Mouse (Mus musculus) neural tube, embryonic 14.5 days (tissue): ENCODE results near the gene Mfng. TPM values are rescaled to one million over a fixed set of nuclear protein-coding genes. Genes with fewer than 3 reads are reported as not detected.

Experiments used
- ATAC-seq: fragments of 200-750 bp; cut with Nextera tagmentation; 2 replicates; pipeline ENCODE4 v1.8.0; 2017; ENCODE audit warnings: low read depth, mild to moderate bottlenecking, moderate TSS enrichment, moderate library complexity
- H3K27ac ChIP-seq: fragments of 300-500 bp; sonication (generic); 2 replicates; pipeline ENCODE4 v1.5.1; 2014; ENCODE audit warnings: low read depth, mild to moderate bottlenecking, control low read depth, low read length, moderate library complexity, mixed read lengths
- H3K27me3 ChIP-seq: fragments of 300-500 bp; sonication (generic); 2 replicates; pipeline ENCODE4 v1.6.1; 2014; ENCODE audit warnings: low read length; ENCODE audit not compliant: control insufficient read depth, insufficient read depth
- H3K36me3 ChIP-seq: fragments of 300-500 bp; sonication (generic); 2 replicates; pipeline ENCODE4 v1.6.1; 2014; ENCODE audit warnings: low read length, mixed read lengths; ENCODE audit not compliant: control insufficient read depth, insufficient read depth
- H3K4me1 ChIP-seq: fragments of 300-500 bp; sonication (generic); 2 replicates; pipeline ENCODE4 v1.6.1; 2014; ENCODE audit warnings: low read length; ENCODE audit not compliant: control insufficient read depth, insufficient read depth
- H3K4me2 ChIP-seq: fragments of 300-500 bp; sonication (generic); 2 replicates; pipeline ENCODE4 v1.6.1; 2014; ENCODE audit warnings: mild to moderate bottlenecking, low read depth, low read length, control low read depth
- H3K4me3 ChIP-seq: fragments of 300-500 bp; sonication (generic); 2 replicates; pipeline ENCODE4 v1.5.1; 2014; ENCODE audit warnings: low read depth, low read length, control low read depth, mixed read lengths
- H3K9ac ChIP-seq: fragments of 300-500 bp; sonication (generic); replicated peaks from 2 replicates; pipeline ENCODE4 v1.6.1; 2014; ENCODE audit warnings: low read depth, mild to moderate bottlenecking, control low read depth, low read length, mixed read lengths
- H3K9me3 ChIP-seq: fragments of 300-500 bp; sonication (generic); 2 replicates; pipeline ENCODE4 v1.6.1; 2016; ENCODE audit warnings: low read length; ENCODE audit not compliant: control insufficient read depth
- WGBS: fragments of 180-500 bp; shearing (Covaris S2); extraction: QIAGEN DNeasy Blood & Tissue Kit; methylation state at CpG from one replicate; pipeline ENCODE4 v1.1.7; 2014; 5-methylcytosine and 5-hydroxymethylcytosine counted together
- polyA plus RNA-seq: library from polyadenylated mRNA; unstranded; fragments of >200 nt; fragmentation: Nextera tagmentation; extraction: Ambion mirVana; gene quantifications from 2 replicates; pipeline ENCODE4 v1.2.1, GENCODE M21; 2014

The Mfng gene
- polyA plus RNA-seq, 1 experiment from 2014 or later: 6.9 TPM

DNA sequence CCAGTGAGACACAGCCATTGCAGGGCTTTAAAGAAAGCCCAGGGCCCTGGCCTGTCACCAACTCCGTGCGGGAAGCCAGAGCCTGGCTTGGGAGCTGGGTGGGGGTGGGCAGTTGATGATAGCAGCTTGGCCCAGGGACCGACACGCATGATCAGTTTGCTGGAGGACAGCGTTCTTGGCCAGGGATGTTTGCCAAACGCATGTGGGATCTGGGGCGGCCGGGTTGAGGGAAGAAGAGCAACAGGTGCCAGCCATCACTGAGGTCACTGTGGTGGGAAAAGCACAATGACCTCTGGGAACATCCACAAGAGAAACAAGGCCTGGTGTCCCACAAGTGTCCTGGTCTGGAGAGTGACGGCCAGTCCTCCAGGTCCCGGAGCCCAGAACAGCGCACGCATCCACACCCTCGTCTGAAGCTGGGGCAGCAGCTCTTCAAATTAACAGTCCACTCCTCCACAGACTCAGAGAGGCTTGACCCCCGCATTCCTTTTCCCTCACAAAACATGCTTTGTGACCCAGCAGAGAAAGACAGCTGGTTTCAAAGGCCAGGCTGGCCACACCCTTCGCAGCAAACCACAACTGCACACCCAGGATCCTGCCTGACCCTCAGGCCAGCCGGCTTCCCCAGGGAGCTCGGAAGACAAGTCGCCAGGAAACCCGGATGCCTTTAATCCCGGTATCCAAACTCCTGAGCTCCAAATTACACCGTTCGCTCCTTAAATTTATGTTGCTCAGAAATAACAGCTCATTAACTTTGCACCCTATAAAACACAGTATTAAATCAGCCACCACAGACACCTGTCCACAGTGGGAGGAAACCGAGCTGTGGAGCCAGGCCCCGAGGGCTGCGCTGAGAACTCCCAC, 23.2 kb upstream of the Mfng start:
- peaks cover 2% of the 10 kb centered on the region for H3K27me3 ChIP-seq
- H3K36me3 ChIP-seq: no peaks in the 10 kb centered on the region
- H3K27ac ChIP-seq: no peak overlapping the region
- no peak overlapping the region for H3K4me2 ChIP-seq
- no peaks in the 10 kb centered on the region for H3K9me3 ChIP-seq
- no peak overlapping the region for H3K9ac ChIP-seq
- H3K4me3 ChIP-seq: no peak overlapping the region
- H3K4me1 ChIP-seq: peaks cover 5% of the 10 kb centered on the region; the same call in 1 of the 2 replicates
- WGBS: 37% methylated on average over 25 of the region's 25 CpGs
- ATAC-seq: no peak

DNA sequence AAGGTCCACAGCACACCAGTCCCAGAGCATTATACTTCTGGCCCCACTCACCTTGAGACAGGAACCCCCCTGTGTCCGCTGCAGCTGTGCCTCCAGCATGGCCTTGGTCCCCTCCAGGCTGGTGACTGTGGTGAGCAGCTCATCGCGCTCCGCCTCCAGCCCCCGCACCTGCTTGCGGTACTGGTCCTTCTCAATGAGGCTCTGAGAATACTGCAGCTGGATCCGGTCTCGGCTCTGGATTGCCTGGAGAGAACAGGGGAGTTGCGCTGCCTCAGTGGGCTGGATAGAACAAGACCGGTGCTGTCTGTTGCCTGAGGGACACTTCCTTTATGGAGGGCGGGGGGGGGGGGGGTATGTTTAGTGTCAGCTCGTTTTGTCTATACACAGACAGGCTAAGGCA, 17.7 kb upstream of the Mfng start:
- H3K36me3 ChIP-seq: no peaks in the 10 kb centered on the region
- no peak overlapping the region for H3K9ac ChIP-seq
- no peaks in the 10 kb centered on the region for H3K9me3 ChIP-seq
- no peaks in the 10 kb centered on the region; the same call in 1 of the 2 replicates for H3K27me3 ChIP-seq
- WGBS: 79% methylated on average over 12 of the region's 12 CpGs
- ATAC-seq: no peak
- no peak overlapping the region for H3K4me3 ChIP-seq
- H3K4me2 ChIP-seq: no peak overlapping the region
- H3K4me1 ChIP-seq: peaks cover under 1% of the 10 kb centered on the region; the same call in 1 of the 2 replicates
- H3K27ac ChIP-seq: no peak overlapping the region

DNA sequence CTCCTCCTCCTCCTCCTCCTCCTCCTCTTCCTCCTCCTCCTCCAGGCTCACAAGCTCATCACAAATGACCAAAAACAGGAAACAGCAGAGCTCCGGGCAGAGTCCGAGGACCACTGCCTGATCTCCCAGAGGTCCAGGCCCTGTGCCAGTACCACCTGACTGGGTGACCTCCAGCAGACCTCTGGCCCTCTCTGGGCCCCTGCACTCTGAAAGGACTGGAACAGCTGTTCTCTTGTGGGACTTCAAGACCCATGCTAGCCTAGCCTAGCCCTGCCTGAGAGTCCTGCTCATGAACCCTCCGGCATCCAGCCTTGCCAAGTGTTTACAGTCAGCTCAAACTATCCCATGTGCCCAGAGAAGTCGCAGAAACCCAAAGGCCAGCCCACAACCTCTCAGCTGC, 17.2 kb upstream of the Mfng start:
- Histone ChIP-seq H3K9ac (no peak overlapping the region), H3K4me1 (peaks cover 5% of the 10 kb centered on the region), H3K36me3 (no peaks in the 10 kb centered on the region), H3K27ac (no peak overlapping the region), H3K9me3 (no peaks in the 10 kb centered on the region), H3K4me3 (no peak overlapping the region), H3K4me2 (no peak overlapping the region), H3K27me3 (no peaks in the 10 kb centered on the region; the same call in 1 of the 2 replicates)
- WGBS: 66% methylated on average over 4 of the region's 4 CpGs
- ATAC-seq: no peak

- H3K27me3 ChIP-seq: no peaks in the 10 kb centered on the region; the same call in 1 of the 2 replicates
- H3K4me2 ChIP-seq: no peak overlapping the region
- no peak for ATAC-seq
- no peak overlapping the region for H3K27ac ChIP-seq
- H3K4me3 ChIP-seq: no peak overlapping the region
- peaks cover 5% of the 10 kb centered on the region for H3K4me1 ChIP-seq
- no peaks in the 10 kb centered on the region for H3K36me3 ChIP-seq
- no peak overlapping the region for H3K9ac ChIP-seq
- H3K9me3 ChIP-seq: no peaks in the 10 kb centered on the region
- WGBS: 86% methylated on average over 13 of the region's 13 CpGs
Observed at GRCm38 (mm10) chr15:78789721-78790323, 16.5 kb upstream of the Mfng start.

DNA sequence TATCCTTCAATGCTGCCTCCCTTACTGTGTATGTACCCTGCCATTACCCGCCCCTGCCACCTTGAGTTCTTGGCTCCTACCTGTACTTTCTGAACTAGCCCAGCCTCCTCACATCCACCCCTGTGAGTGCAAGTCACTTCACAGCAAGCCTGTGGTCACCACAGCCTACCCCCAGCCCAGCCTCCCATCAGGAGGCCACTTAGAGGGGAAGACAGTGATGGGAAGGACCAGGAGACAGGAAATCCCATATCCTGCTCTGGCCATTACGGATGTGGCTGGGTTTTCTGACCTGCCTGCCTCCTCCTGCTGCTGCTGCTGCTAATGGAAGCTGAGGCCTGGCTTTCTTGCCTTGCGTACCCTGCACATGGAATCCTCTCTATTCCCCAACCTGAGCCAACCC, 14.8 kb upstream of the Mfng start:
- no peaks in the 10 kb centered on the region for H3K27me3 ChIP-seq
- ATAC-seq: no peak
- H3K4me3 ChIP-seq: no peak overlapping the region
- H3K36me3 ChIP-seq: no peaks in the 10 kb centered on the region
- H3K27ac ChIP-seq: no peak overlapping the region
- H3K9me3 ChIP-seq: no peaks in the 10 kb centered on the region
- H3K4me2 ChIP-seq: no peak overlapping the region
- H3K9ac ChIP-seq: no peak overlapping the region
- H3K4me1 ChIP-seq: peaks cover 5% of the 10 kb centered on the region
- 75% methylated on average over 3 of the region's 3 CpGs for WGBS

DNA sequence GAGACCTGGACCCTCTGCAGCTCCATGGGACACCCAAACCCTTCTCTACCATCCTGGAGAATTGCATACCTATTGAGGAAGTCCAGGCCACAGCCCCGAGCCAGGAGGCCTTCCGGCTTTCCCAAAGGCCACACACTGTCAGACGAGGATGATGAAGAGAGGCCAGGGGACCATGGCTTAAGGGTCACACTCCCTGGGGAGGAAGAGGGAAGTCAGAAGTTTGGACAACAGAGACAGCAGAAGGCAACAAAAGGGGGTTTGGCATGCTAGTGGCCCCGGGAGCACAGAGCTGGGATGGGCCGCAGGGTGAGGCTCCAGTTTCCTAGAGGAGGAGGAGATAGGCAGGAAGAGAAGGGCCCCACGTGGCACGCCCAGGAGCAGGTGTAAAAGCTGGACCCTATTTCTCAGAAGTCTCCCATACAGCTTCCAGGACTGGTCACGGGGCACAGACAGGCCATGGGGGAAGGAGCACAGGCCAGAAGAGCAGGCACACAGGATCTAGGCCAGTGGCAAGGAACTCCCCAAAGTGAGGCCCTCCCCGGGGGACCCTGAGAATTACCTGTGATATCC, 14.1 kb upstream of the Mfng start:
- no peaks in the 10 kb centered on the region for H3K27me3 ChIP-seq
- peaks cover 5% of the 10 kb centered on the region for H3K4me1 ChIP-seq
- ATAC-seq: no peak
- no peak overlapping the region for H3K27ac ChIP-seq
- H3K36me3 ChIP-seq: no peaks in the 10 kb centered on the region
- no peak overlapping the region for H3K9ac ChIP-seq
- WGBS: 65% methylated on average over 9 of the region's 9 CpGs
- no peaks in the 10 kb centered on the region for H3K9me3 ChIP-seq
- H3K4me2 ChIP-seq: no peak overlapping the region
- H3K4me3 ChIP-seq: no peak overlapping the region

GRCm38 (mm10) chr15:78786411-78786818, 13.1 kb upstream of the Mfng start:
- H3K27ac ChIP-seq: no peak overlapping the region
- H3K27me3 ChIP-seq: no peaks in the 10 kb centered on the region
- no peak for ATAC-seq
- H3K4me3 ChIP-seq: no peak overlapping the region
- H3K9me3 ChIP-seq: no peaks in the 10 kb centered on the region
- no peaks in the 10 kb centered on the region for H3K36me3 ChIP-seq
- peaks cover 5% of the 10 kb centered on the region for H3K4me1 ChIP-seq
- H3K9ac ChIP-seq: no peak overlapping the region
- WGBS: 69% methylated on average over 9 of the region's 9 CpGs
- H3K4me2 ChIP-seq: no peak overlapping the region

- Histone ChIP-seq H3K27me3 (no peaks in the 10 kb centered on the region), H3K36me3 (no peaks in the 10 kb centered on the region), H3K4me1 (peaks cover 5% of the 10 kb centered on the region), H3K9me3 (no peaks in the 10 kb centered on the region), H3K4me2 (no peak overlapping the region), H3K9ac (no peak overlapping the region), H3K4me3 (no peak overlapping the region), H3K27ac (no peak overlapping the region)
- ATAC-seq: no peak
- WGBS: 24% methylated on average over 7 of the region's 7 CpGs
Observed at GRCm38 (mm10) chr15:78785961-78786360, 12.7 kb upstream of the Mfng start.

- ATAC-seq: no peak
- no peak overlapping the region for H3K4me3 ChIP-seq
- 93% methylated on average over 7 of the region's 7 CpGs for WGBS
- no peak overlapping the region for H3K9ac ChIP-seq
- no peak overlapping the region for H3K4me2 ChIP-seq
- H3K4me1 ChIP-seq: peaks cover 5% of the 10 kb centered on the region
- H3K27ac ChIP-seq: no peak overlapping the region
- H3K27me3 ChIP-seq: no peaks in the 10 kb centered on the region
- no peaks in the 10 kb centered on the region for H3K36me3 ChIP-seq
- no peaks in the 10 kb centered on the region for H3K9me3 ChIP-seq
Observed at GRCm38 (mm10) chr15:78785258-78785657, 12.0 kb upstream of the Mfng start.
